Mouse (Mus musculus): ENCODE measurements around the gene Orai2. TPM values are rescaled to one million over a fixed set of nuclear protein-coding genes. Genes with fewer than 3 reads are reported as not detected.
"Not testable (repeated sequence)": the region's sequence is repeated elsewhere in the genome, so short reads cannot be mapped to it uniquely, and the experiment has no call there.

Orai2 gene
- polyA plus RNA-seq, 1 experiment from 2014 or later: 5.6 TPM

DNA sequence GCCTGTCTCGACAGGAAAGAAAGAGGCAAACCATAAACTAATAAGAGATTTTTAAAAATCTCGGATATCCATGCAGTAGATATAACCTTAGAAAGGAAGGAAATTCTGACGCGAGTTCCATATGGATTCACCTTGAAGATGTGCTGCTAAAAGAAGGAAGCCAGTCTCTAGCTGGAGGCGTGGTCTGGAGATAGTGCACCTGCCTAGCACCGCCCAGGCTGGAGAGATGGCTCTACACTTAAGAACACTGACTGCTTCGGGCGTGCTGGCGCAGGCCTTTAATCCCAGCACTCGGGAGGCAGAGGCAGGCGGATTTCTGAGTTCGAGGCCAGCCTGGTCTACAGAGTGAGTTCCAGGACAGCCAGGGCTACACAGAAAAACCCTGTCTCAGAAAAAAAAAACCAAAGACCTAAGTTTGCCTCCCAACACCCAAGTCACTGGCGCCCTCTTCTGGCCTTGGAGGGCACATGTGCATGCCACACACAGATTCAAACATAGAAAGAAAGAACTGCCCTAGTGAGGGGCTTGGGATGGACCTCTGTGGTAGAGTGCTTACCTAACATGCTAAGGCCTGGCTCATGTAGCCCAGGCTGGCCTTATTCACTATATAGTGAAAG, 32.7 kb downstream of the Orai2 start:
- H3K36me3 ChIP-seq (ENCODE audit: control insufficient read depth, insufficient read depth, low read length): peaks cover 13% of the 10 kb centered on the region
- H3K9ac ChIP-seq (ENCODE audit: low read length): no peak overlapping the region
- 71% methylated on average over 13 of the region's 13 CpGs for WGBS
- peak; percentile 67 for DNase-seq (ENCODE audit: low spot score)
- H3K4me1 ChIP-seq (ENCODE audit: control insufficient read depth, insufficient read depth, low read length): peaks cover 2% of the 10 kb centered on the region; the same call in 1 of the 2 replicates
- H3K27me3 ChIP-seq (ENCODE audit: control insufficient read depth, insufficient read depth, low read length): no peaks in the 10 kb centered on the region
- no peak overlapping the region for H3K4me2 ChIP-seq (ENCODE audit: low read depth, severe bottlenecking)
- no peak for ATAC-seq (ENCODE audit: insufficient number of reproducible peaks, low FRiP score, low TSS enrichment, low read depth)
- no peak overlapping the region for H3K4me3 ChIP-seq (ENCODE audit: low read depth, low read length)
- H3K27ac ChIP-seq (replicated peaks; ENCODE audit: low read depth, low read length): no peak overlapping the region
- H3K9me3 ChIP-seq (ENCODE audit: control insufficient read depth, low read length): no peaks in the 10 kb centered on the region

DNA sequence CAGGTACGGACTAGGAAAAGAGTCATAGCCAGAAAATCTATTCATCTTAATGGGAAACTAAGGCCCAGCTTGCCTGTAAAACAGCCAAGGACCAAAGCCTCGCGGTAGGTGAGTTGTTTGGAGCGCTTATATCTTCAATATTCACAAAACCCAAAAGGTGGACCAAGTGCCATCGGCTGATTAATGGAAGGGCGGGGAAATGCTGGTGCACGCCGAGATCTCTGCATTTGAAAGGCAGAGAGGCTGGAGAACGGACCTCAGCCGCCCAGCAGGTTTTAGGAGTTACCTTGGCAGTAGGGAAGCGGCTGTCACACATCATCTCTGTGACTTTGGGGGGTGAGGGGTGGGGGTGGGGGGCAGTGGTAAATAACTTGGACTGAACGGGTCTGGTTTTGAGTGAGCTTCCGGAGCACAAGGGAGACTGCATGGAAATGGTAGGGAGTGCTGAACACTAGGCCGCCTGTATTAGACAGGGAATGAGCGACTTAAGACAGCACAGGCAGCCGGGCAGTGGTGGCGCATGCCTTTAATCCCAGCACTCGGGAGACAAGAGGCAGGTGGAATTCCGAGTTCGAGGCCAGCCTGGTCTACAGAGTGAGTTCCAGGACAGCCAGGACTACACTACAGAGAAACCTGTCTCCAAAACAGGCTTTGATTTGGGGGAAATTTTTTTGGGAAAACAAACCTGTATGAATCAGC, 34.1 kb downstream of the Orai2 start:
- Histone ChIP-seq H3K4me1 (ENCODE audit: control insufficient read depth, insufficient read depth, low read length) (peaks cover 2% of the 10 kb centered on the region; the same call in 1 of the 2 replicates), H3K27me3 (ENCODE audit: control insufficient read depth, insufficient read depth, low read length) (no peaks in the 10 kb centered on the region), H3K4me3 (ENCODE audit: low read depth, low read length) (peak overlapping the region; percentile 72), H3K4me2 (ENCODE audit: low read depth, severe bottlenecking) (peak overlapping the region; percentile 67), H3K27ac (replicated peaks; ENCODE audit: low read depth, low read length) (no peak overlapping the region), H3K9ac (ENCODE audit: low read length) (peak overlapping the region; percentile 74), H3K36me3 (ENCODE audit: control insufficient read depth, insufficient read depth, low read length) (peaks cover 13% of the 10 kb centered on the region), H3K9me3 (ENCODE audit: control insufficient read depth, low read length) (no peaks in the 10 kb centered on the region)
- DNase-seq (ENCODE audit: low spot score) (no peak), ATAC-seq (ENCODE audit: insufficient number of reproducible peaks, low FRiP score, low TSS enrichment, low read depth) (no peak; the same call in 1 of the 2 replicates)
- 10% methylated on average over 20 of the region's 20 CpGs for WGBS

DNA sequence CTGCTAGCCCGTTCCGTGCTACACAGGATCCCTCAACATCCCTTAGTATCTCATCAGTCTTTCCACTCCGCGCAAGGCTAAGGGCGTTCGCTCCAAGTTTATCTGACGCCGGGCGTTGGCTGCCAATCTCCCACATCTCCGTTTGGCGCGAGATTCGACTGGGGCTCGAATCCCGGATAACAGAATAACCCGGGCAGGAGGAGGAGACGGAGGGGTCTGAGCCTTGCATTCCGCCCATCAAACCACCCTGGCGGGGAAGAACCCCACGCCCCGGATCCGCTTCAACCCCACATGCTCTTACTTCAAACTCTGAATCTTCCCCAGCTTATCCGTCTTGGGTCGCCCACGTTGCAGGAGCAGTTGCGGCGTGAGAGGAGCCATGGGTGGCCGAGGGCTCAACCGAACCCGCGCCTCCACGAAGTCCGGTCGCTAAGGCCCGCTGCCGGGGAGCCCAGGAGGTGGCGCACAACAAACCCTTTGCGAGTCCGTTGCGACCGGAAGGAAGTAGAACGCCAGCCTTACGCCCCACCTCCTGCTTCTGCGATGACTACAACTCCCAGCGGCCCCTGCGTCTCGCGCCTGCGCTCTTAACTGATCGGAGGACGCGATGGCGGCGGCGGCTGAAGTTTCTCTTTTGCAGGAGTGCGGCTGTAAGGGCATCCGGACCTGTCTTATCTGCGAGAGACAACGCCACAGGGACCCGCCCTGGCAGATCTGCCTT, 34.8 kb downstream of the Orai2 start, which contains the start of the genes Lrwd1 and Alkbh4:
Gene Lrwd1 (minus strand): TSS at position 504 of the 721 bp plus-strand sequence.
Gene Alkbh4 (plus strand): TSS at position 576 of the 721 bp plus-strand sequence.
- Histone ChIP-seq H3K27ac (replicated peaks; ENCODE audit: low read depth, low read length) (no peak within 1 kb of the TSS), H3K9me3 (ENCODE audit: control insufficient read depth, low read length) (no peaks in the 10 kb centered on the region), H3K4me3 (ENCODE audit: low read depth, low read length) (peak within 1 kb of the TSS; percentile 72), H3K27me3 (ENCODE audit: control insufficient read depth, insufficient read depth, low read length) (no peaks in the 10 kb centered on the region), H3K4me1 (ENCODE audit: control insufficient read depth, insufficient read depth, low read length) (peaks cover 2% of the 10 kb centered on the region; the same call in 1 of the 2 replicates), H3K9ac (ENCODE audit: low read length) (peak within 1 kb of the TSS; percentile 74), H3K36me3 (ENCODE audit: control insufficient read depth, insufficient read depth, low read length) (peaks cover 9% of the 10 kb centered on the region; the same call in 1 of the 2 replicates), H3K4me2 (ENCODE audit: low read depth, severe bottlenecking) (peak within 1 kb of the TSS; percentile 67)
- ATAC-seq (ENCODE audit: insufficient number of reproducible peaks, low FRiP score, low TSS enrichment, low read depth): peak; percentile 86
- peak; percentile 97 for DNase-seq (ENCODE audit: low spot score)
- WGBS: under 1% methylated on average over 60 of the region's 60 CpGs

DNA sequence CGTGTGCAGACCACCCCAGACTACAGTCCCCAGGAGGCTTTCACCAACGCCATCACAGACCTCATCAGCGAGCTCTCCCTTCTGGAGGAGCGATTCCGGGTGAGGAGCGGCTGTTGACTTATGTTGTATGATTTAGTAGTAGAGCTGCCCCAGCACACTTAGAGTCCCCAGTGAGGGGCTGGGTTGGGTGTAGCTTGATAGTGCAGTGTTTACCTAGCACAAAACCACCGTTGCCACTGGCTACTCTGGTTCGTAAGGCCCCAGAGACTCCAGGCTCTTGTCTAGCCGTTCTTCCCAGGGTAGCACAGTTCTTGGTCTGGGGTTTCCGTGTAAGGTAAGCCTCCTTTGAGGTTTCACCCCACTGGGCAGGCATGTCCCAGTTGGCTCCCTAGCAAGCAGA, 48.3 kb downstream of the Orai2 start:
- H3K9ac ChIP-seq (ENCODE audit: low read length): no peak overlapping the region
- ATAC-seq (ENCODE audit: insufficient number of reproducible peaks, low FRiP score, low TSS enrichment, low read depth) (no peak), DNase-seq (ENCODE audit: low spot score) (no peak)
- H3K4me2 ChIP-seq (ENCODE audit: low read depth, severe bottlenecking): no peak overlapping the region
- H3K27me3 ChIP-seq (ENCODE audit: control insufficient read depth, insufficient read depth, low read length): no peaks in the 10 kb centered on the region
- peaks cover 26% of the 10 kb centered on the region for H3K36me3 ChIP-seq (ENCODE audit: control insufficient read depth, insufficient read depth, low read length)
- no peaks in the 10 kb centered on the region for H3K9me3 ChIP-seq (ENCODE audit: control insufficient read depth, low read length)
- no peak overlapping the region for H3K4me3 ChIP-seq (ENCODE audit: low read depth, low read length)
- peaks cover 6% of the 10 kb centered on the region for H3K4me1 ChIP-seq (ENCODE audit: control insufficient read depth, insufficient read depth, low read length)
- whole genome bisulfite sequencing: 89% methylated on average over 10 of the region's 10 CpGs
- H3K27ac ChIP-seq (replicated peaks; ENCODE audit: low read depth, low read length): no peak overlapping the region

DNA sequence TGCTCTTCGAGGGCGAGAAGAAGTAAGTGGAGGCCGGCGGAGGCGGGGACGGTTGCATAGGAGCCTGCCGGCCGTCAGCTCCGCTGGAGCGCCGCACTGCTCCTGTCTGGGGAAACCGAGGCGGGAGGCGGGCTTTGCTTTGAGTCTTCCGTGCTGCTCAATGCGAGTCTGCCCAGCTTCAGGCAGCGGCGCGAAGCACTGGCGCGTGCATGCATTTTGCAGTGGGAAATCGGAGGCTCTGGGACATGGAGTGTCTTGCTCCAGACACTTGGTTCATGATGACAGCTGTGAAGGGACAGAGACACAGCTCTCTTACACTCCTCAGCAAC, 53.8 kb downstream of the Orai2 start:
- peaks cover 8% of the 10 kb centered on the region for H3K36me3 ChIP-seq (ENCODE audit: control insufficient read depth, insufficient read depth, low read length)
- H3K27ac ChIP-seq (replicated peaks; ENCODE audit: low read depth, low read length): no peak overlapping the region
- ATAC-seq (ENCODE audit: insufficient number of reproducible peaks, low FRiP score, low TSS enrichment, low read depth): 0 out of 2 replicates have a peak, but pooled peaks have one; percentile 7

DNA sequence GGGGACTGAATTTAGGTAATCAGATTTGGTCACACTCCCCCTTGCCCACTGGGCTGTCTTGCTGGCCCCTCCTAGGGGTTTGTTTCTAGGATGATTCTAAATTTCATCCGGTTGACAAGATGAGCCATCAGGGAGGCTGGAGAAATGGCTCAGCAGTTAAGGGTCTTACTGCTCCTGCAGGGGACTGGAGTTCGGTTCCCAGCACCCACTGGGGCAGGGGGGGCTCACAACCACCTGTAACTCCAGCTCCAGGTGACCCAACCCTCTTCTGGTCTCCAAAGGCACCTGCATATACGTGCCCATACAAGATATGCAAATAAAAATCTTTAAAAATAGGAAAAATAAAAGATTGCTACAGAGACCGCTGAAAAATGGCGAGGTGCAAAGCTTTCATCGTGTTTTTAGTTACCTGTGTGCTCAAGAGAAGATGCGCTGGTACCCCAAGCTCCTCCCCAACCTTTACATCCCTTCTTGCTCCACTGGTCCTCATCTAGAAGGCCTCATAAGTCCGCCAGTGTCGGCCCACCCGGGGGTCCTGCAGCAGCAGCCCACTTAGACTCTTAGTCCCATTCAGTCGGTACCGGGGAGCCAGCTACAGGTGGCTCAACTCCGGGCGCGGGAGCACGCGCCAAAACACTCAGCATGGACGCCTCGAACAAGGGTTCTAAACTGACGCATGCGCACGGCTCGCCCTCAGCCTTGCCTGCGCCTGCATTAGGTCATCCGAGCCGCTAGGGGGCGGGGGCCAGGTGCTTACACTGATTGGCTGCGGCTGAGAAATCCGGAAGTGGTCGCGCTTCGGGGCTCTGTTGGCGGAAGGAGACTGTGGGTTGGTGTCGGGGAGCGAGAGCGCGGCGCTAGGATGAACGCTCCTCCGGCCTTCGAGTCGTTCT, 54.4 kb downstream of the Orai2 start, which contains the start of gene Polr2j:
Gene Polr2j (plus strand): TSS at position 741 of the 893 bp plus-strand sequence.
- ATAC-seq (ENCODE audit: insufficient number of reproducible peaks, low FRiP score, low TSS enrichment, low read depth): peak; percentile 85
- Histone ChIP-seq H3K27ac (replicated peaks; ENCODE audit: low read depth, low read length) (no peak within 1 kb of the TSS), H3K4me2 (ENCODE audit: low read depth, severe bottlenecking) (peak within 1 kb of the TSS; percentile 86), H3K9me3 (ENCODE audit: control insufficient read depth, low read length) (no peaks in the 10 kb centered on the region), H3K4me3 (ENCODE audit: low read depth, low read length) (peak within 1 kb of the TSS; percentile 91), H3K4me1 (ENCODE audit: control insufficient read depth, insufficient read depth, low read length) (peaks cover 11% of the 10 kb centered on the region), H3K27me3 (ENCODE audit: control insufficient read depth, insufficient read depth, low read length) (no peaks in the 10 kb centered on the region), H3K36me3 (ENCODE audit: control insufficient read depth, insufficient read depth, low read length) (peaks cover 8% of the 10 kb centered on the region), H3K9ac (ENCODE audit: low read length) (peak within 1 kb of the TSS; percentile 85)
- WGBS: 3% methylated on average over 42 of the region's 42 CpGs
- peak; percentile 99 for DNase-seq (ENCODE audit: low spot score)

More for the DNA sequence above, 53.8 kb downstream of the Orai2 start:
- under 1% methylated on average over 22 of the region's 22 CpGs for WGBS
- H3K9me3 ChIP-seq (ENCODE audit: control insufficient read depth, low read length): no peaks in the 10 kb centered on the region
- peak overlapping the region; percentile 91 for H3K4me3 ChIP-seq (ENCODE audit: low read depth, low read length)
- H3K9ac ChIP-seq (ENCODE audit: low read length): peak overlapping the region; percentile 85
- H3K4me1 ChIP-seq (ENCODE audit: control insufficient read depth, insufficient read depth, low read length): peaks cover 11% of the 10 kb centered on the region
- no peaks in the 10 kb centered on the region for H3K27me3 ChIP-seq (ENCODE audit: control insufficient read depth, insufficient read depth, low read length)
- peak overlapping the region; percentile 69 for H3K4me2 ChIP-seq (ENCODE audit: low read depth, severe bottlenecking)
- DNase-seq (ENCODE audit: low spot score): no peak

DNA sequence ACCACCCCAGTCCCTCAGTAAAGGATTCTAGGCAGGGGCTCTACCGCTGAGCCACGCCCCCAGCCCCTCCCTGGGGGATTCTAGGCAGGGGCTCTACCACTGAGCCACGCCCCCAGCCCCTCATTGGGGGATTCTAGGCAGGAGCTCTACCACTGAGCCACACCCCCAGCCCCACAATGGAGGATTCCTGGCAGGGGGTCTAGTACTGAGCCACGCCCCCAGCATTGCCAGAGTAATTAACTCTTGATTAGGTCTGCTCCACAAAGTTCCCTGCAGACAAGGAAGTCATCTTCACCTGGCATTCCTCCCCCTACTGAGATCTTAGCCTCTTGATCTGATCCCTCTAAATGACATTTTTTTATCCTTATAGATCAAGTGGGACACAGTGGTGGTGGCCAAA, 57.0 kb downstream of the Orai2 start:
- H3K4me2 ChIP-seq (ENCODE audit: low read depth, severe bottlenecking); DNase-seq (ENCODE audit: low spot score); H3K9me3 ChIP-seq (ENCODE audit: control insufficient read depth, low read length); H3K36me3 ChIP-seq (ENCODE audit: control insufficient read depth, insufficient read depth, low read length); ATAC-seq (ENCODE audit: insufficient number of reproducible peaks, low FRiP score, low TSS enrichment, low read depth); H3K27ac ChIP-seq (replicated peaks; ENCODE audit: low read depth, low read length); H3K9ac ChIP-seq (ENCODE audit: low read length); H3K4me3 ChIP-seq (ENCODE audit: low read depth, low read length); H3K27me3 ChIP-seq (ENCODE audit: control insufficient read depth, insufficient read depth, low read length): not testable (repeated sequence)
- WGBS: 43% methylated on average over 3 of the region's 4 CpGs
- H3K4me1 ChIP-seq (ENCODE audit: control insufficient read depth, insufficient read depth, low read length): peaks cover 11% of the 10 kb centered on the region
